Mouse (Mus musculus): ENCODE measurements around the gene Gpx4.

GRCm38 (mm10) chr10:80011740-80012139 lies 35.2 kb upstream of the Gpx4 start:
- no peak for TF ChIP-seq CTCF (IDR thresholded peaks at IDR 0.05; ENCODE audit: extremely low read depth, insufficient read depth, insufficient read length, insufficient replicate concordance)
- no peak for TF ChIP-seq POLR2A (IDR thresholded peaks at IDR 0.05; ENCODE audit: low read depth, low read length)

Measured in spleen, adult 2 months (tissue).